Mouse (Mus musculus) cortical plate, adult 2 months (tissue): Measurements from ENCODE around the gene Syn2.

ENCODE experiments used
- CTCF ChIP-seq: fragments of 200-500 bp; IDR thresholded peaks from 2 replicates; pipeline ENCODE4 v1.5.1; 2011; ENCODE audit warnings: mild to moderate bottlenecking, control low read depth, low read length; ENCODE audit not compliant: insufficient read depth; ENCODE audit errors: extremely low read depth
- POLR2A ChIP-seq: fragments of 200-500 bp; IDR thresholded peaks from 2 replicates; pipeline ENCODE4 v1.6.1; 2011; ENCODE audit warnings: mild to moderate bottlenecking, low read length, control low read depth; ENCODE audit not compliant: insufficient read depth; ENCODE audit errors: extremely low read depth

DNA sequence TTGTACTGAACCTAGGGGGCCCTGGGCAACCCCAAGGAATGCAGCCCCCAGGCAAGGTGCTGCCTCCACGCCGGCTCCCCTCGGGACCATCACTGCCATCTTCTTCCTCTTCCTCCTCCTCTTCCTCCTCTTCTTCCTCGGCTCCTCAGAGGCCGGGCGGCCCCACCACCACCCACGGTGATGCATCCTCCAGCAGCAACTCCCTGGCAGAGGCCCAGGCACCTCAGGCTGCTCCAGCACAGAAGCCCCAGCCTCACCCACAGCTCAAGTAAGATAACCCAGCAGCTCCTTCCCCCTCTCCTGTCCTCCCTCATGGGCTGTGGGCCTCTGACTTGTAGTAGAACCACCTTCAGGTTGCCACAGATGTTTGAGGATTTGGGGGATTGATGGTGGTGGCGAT is 143.4 kb downstream of the Syn2 start:
- TF ChIP-seq CTCF (no peak), POLR2A (no peak)
